Mouse (Mus musculus) brain, embryonic 14.5 days (tissue): ENCODE results near the gene Ube2z.

Source experiments
- CTCF ChIP-seq: fragments of 200-500 bp; IDR thresholded peaks from 2 replicates; pipeline ENCODE4 v1.5.1; 2012; ENCODE audit warnings: inconsistent platforms, mild to moderate bottlenecking, moderate library complexity, borderline replicate concordance; ENCODE audit not compliant: insufficient read depth, insufficient read length; ENCODE audit errors: extremely low read depth
- POLR2A ChIP-seq: fragments of 200-500 bp; IDR thresholded peaks from 2 replicates; pipeline ENCODE4 v1.6.1; 2012; ENCODE audit warnings: mild to moderate bottlenecking, inconsistent platforms, borderline replicate concordance; ENCODE audit not compliant: poor library complexity, insufficient read depth, insufficient read length, severe bottlenecking; ENCODE audit errors: extremely low read depth

GRCm38 (mm10) chr11:96011982-96012381, 53.2 kb downstream of the Ube2z start:
- TF ChIP-seq CTCF (no peak), POLR2A (no peak)
